Mouse (Mus musculus) spleen, embryonic (tissue): ENCODE results near the gene Rtca.

Experiments
- CTCF ChIA-PET: fragments of 350-600 bp; sonication (Branson Sonifier 250); formaldehyde crosslinking; loops from one replicate; lab custom pipeline; 2022; lab: Charles Lee

Gene Rtca

DNA sequence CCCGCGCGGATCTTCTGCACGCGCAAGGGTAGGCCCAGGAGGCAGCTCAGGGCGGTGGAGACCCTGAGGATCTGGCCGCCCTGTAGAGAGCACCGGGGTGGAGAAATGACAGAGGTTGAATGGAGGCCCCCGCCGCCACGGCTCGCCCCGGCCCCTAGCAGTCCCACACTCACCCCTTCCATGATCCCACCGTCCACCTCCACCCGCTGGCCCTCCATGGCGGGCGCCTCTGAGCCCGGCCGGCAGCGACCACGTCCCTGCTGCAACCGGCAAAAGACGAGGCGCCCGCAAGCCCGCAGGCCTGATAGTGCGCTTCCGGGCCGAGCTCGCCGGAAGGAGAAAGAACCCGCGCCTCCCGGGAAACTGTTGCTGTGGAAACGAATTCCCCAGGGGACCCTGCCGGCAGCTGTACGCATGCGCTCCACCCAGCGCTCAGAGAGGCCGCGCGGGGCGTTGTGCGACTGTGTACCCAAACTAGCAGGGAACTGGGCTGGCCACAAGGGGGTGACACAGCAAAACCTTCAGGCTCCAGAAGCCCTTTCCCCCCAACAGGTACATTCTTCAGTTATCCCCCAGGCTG is at the start of gene Rtca:
Rtca (minus strand) TSS at position 437 of the 580 bp plus-strand sequence.
- CTCF ChIA-PET: no interaction called here

DNA sequence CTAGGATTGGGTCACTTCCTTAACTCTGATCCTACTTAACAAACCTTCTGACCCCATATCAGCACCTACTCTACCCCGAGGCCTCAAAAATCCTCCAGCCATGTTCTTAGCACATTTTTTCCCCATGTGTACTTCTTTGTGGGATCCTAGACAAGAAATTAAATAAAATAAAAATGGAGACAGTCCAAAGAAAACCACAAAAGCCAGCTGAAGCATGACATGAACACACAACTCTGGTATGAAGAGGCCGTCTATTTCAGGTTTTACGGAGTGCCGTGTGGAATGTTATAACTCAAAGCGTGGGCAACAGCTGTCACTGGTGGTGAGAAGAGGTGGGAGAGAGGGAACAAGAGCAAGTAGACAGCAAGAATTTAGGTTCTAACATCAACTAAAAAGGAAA is 43.4 kb upstream of the Rtca start:
- CTCF ChIA-PET: no interaction called here

DNA sequence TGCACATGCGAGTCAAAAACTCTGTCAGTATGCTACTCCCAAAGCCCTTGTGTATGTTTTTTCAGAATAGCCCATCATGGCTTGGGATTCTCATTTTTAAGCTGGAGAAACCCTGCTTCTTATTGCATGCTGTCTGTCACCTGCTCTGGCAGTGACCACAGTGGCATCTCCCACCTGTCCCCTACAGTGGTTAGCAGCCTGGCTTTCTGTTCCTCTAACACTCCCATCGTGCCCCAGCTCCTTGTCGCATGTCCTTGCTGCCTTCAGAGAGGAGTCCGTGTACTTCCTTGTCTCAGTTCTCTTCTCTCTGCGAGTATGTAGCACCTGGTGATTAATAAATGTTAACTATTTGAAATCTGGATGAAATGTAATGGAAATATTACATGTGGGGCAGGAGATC is 39.4 kb upstream of the Rtca start:
- CTCF ChIA-PET: no interaction called here

DNA sequence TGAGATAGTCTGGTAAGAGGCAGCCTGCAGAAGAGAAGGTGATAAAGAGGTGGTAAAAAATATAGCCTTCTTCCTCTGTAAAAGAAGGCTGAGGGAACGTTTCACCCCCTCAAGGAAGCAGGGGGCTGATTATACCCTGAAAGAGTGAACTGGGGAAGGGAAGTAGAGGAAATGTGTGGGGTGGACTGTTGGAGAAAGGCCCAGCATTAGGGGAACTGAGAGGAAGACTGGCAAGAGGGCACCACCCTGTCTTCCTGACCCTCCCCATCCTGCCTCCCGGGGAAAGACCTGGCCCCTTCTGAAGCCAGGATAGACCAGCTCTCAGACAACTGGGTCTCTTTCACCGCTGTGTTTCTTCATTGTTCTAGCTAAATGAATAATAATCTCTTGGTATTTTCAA is 34.5 kb upstream of the Rtca start:
- CTCF ChIA-PET: interaction anchor here (0.6 kb wide), 1 partner anchor 49 kb away, joined by 5 read pairs; no protein-coding TSS in a partner anchor

DNA sequence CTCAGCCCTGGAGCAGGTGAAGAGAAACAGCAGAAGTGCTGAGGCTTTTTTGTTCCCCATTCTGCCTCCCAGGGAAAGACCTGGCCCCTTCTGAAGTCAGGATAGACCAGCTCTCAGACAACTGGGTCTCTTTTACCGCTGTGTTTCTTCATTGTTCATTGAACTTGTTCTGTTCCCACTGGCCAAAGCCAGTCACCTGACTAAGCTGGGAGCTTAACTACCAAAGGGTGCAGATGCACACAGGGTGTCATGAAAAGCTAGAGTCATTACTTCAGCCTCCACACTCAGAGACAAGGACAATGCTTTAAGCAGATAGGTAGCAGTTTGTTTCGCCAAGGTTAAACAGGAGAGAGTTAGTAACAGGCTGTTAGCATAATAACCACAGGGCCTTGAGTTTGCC is 34.1 kb upstream of the Rtca start:
- CTCF ChIA-PET: interaction anchor here (0.6 kb wide), 1 partner anchor 49 kb away, joined by 5 read pairs; no protein-coding TSS in a partner anchor

DNA sequence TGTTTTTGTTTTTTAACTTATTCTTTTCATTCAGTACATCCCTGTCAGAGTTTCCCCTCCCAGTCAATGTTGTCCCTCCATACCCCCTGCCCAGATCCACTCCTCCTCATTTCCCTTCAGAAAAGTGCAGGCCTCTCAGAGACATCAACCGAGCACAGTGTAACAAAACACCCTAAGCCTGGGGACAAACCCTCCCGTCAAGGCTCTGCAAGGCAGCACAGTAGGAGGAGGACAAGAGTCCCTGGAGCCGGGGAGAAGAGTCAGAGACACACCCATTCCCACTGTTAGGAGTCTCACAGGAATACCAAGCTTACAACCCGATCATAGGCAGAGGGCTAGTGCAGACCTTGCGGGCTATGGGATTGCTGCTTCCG is 29.2 kb upstream of the Rtca start:
- CTCF ChIA-PET: interaction anchor here (0.6 kb wide), 1 partner anchor 204 kb away, joined by 4 read pairs; no protein-coding TSS in a partner anchor

DNA sequence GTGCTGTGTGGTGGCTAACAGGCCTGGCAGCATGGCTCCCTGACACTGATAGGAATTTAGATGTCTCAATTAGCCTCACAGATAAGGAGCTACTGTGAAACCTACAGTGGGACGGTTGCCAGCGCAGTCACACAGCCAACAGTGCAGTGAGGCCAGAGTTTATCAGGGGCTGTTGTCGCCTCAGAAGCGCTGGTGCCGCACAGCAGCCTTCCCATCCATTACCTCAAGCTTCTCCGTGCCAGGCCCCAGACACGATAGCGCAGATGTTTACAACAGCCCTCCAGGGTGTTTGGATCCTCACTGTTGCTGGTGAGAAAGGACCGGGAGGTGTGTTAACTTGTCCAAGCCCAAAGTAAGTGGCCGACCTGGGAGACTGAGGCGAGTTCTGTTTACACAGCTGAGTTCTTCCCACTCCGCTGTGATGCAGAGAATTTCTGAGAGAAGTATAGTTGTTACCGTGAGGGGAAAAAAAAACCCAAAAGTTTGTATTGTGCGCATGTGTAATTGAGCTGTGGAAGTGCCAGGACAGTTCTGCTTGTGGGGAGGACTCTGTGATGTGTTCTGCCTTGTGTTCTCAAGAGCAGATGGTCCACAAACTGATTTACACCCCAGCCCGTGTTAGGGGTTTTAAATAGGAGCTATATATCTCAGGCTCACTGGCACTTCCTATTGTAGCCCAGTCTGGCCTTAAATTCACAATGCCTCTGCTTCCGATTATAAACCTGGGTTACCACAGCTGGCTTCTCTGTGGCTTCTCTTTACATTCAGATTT is 28.6 kb upstream of the Rtca start:
- CTCF ChIA-PET: interaction anchor here (0.6 kb wide), 2 partner anchors 186 to 203 kb away, joined by 4 to 14 read pairs; no protein-coding TSS in a partner anchor

DNA sequence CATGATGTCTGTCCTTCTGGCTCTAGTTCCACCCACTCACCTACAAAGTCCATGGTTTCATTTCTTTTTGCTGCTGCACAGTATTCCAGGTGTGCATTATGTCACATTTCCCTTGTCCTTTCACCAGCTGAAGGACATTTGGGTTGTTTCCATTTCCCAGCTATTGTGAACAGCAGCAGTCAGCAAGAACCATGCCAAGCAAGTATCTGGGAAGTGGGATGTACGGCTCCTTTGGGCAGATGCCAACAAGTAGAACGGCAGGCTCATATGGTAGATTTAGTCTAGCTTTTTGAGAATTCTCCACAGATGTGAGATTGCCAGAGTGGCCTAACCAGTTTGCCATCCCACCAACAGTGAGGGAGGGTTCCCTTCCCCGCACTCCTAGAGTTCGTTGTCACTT is 22.8 kb upstream of the Rtca start:
- CTCF ChIA-PET: no interaction called here

DNA sequence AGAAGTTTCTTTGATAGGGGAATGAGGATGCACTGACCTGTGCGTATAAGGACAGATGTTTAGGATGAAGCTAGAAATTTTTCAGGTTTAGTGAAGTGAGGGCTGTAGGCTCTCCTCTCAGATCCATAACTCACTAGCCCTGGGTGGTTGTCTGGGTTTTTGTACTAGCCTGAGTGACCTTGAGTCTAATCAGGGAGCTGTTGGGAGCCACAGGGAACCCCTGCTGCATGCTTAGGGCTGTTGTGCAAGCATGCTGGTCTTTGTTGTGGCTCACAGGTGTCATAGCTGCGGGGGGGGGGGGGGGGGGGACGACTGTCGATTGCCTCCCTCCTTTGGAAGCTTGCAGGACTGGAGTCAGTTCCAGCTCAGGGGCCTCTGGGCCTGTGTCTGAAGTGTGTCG is 21.7 kb upstream of the Rtca start:
- CTCF ChIA-PET: no interaction called here

DNA sequence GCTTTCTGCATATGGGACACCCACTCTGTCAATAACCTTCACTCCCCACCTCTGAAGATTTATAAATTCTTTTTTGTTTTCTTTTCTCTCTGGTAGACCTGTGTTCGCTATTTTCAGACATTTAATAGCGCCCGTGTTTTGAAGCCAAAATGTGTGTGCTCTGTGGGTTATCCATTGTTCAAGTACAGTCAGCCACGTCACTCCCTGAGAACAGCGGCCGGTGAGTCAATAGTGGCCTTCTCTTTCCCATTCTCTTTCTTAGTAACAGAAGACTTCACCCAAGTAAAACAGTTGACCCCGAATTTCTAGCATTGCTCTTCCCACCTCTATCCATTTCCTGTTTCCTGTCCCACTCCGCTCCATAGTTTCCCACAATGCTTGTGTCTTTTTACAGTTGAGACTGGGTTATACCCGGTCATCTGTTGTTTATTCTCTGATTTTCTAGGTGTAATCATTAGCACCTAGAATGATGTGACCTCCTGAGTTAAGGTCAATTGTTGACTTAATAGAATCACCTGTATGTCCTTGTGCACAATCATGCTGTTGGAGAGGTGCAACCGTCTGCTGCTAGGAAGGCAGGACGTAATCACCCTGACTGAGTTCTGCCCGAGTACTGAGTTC is 12.2 kb upstream of the Rtca start:
- CTCF ChIA-PET: no interaction called here

DNA sequence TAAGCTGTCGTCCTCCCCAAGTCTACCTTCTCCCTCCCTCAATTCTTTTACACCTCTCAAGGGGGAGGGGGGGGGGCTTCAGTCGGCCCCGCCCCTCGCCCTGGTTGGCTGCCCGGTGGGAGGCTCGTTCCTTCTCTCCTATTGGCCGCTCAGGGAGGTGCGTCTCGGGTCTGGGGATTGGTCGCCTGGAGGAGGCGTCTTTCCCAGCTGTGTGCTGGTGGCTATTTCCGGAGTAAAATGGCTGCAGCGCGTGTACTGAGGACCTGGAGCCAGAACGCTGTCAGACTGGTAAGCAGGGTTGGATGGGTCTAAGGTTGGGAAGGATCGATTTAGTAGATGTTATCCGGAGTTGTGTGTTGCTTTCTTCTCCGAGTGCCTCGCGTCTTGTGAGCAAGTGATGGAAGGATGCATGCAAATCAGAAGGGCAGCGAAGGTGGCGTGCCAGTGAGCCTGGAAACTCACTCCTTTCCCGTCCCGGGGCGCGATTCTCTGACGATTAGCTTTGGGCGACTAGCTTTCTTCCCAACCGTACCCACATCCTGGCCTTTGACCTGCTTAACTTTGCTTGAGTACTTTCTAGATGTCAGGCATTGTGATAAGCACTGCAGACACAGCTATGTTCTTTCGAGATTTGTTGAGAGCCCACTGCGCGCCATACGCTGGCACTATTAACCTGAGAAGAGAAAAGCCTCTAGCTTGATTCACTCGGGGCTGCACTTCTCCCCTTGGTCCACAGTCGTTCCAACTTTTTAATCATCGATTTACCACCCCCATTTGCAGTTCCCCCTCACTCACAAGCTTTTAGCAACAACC is 5.1 kb upstream of the Rtca start, which contains the start of gene Dbt:
Dbt (plus strand) TSS at position 167 of the 813 bp plus-strand sequence.
- CTCF ChIA-PET: interaction anchor here (0.6 kb wide), 1 partner anchor 21 kb away, joined by 3 read pairs; no protein-coding TSS in a partner anchor

DNA sequence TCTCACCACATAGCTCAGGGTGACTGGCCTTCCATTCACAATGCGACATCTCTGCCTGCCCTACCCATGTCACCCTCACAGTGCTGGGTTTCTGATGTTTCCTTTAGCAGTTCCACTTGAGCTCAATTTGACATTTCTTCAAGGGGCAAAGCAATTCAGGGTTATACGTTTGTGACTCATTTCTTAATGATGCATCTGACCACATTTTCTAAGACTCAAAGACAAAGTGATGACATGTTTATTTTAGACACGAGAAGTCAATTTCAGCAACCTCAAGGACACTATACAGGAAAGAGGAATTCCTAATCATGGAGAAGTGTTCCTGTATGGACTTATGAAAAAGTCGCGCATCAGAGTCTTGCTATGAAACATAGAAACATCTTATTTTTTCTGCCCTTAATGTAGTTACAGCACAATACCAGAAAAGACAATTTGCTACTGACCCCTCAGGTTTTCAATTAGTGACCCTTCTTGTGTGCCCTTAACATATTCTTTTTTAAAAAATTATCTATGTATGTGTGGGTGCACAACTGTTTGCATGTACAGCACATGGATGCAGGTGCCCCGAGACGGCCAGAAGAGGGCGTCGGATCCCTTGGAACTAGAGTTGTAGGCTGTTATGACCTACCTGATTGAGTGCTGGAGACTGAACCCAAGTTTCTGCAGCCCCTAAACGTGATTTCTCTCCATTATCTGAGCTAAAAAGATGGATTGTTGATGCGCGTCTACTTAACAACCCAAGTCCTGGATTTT is 4.3 kb upstream of the Rtca start:
- CTCF ChIA-PET: interaction anchor here (0.6 to 0.7 kb wide), 2 partner anchors 102 to 217 kb away, joined by 3 to 5 read pairs; no protein-coding TSS in a partner anchor

DNA sequence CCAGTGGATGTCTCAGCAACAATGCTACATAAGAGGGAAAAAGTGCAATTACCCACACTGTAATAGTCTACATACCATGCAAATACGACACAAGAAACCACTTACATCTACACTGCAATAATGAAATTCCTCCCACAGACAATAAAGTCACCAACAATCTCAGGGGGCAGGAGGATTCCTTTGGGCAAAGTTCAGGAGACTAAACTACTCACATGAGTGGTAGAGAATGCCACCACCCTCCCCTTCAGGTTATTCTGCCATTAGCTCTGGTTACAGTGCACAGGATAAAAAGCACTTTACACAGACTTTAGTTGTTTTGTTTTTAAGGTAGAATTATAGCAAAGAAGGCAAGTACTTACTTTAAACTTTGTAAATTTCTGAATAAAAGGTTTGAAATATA is 12.3 kb downstream of the Rtca start:
- CTCF ChIA-PET: no interaction called here

DNA sequence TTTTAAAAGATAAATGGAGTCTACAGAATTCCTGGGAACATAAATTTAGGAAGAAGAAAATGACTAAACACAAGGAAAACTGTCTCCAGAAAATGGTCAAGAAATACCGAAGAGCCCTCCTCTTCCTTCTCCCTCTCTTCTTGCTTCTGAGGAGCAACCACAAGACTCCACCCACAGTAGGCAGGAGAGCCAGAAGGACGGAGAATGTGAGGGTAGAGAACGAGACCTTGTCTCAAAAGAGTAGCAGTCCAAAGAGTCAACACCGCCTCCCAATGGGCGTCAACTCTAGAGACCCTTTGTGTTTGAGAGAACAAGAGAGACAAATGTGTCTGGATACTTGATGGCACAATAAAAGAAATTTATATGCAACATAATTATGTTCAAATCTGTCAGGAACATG is 14.3 kb downstream of the Rtca start:
- CTCF ChIA-PET: interaction anchor here (0.7 kb wide), 1 partner anchor 49 kb away, joined by 5 read pairs; no protein-coding TSS in a partner anchor

DNA sequence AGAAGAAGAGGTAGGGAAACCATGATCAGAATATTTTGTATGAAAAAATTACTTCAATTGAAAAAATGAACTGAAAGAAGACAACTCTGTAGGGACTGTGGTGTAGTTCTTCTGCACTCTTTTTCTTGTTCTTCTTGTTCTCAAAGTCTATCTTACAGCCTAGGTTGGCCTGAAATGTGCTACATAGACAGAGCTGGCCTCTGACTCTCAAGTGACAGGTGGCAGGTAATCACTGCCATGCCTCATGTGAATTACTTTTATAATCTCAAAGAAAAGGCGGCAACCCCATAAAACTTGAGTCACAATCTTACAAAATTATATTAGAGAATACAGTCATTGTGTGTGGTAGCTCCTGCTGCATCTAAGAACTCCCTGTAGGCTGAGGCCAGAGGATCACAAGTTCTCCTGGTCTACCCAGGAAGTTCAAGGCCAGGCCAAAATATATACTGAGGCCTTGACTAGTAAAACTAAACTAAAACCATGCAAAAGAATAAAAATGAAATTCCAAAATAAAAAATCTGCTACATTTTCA is 16.0 kb downstream of the Rtca start:
- CTCF ChIA-PET: no interaction called here

DNA sequence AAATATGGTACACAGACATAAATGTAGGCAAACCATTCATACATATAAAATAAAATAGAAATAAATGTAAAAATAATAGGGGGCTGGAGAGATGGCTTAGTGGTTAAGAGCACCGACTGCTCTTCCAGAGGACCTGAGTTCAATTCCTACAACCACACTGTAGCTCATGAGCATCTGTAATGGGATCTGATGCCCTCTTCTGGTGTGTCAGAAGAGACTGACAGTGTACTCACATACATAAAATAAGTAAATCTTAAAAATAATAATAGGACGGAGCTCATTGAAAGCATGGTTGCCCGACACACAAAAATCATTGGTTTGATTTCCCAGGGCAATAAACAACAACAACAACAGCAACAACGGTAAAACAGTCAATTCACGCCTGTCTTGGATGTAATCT is 17.1 kb downstream of the Rtca start:
- CTCF ChIA-PET: no interaction called here

DNA sequence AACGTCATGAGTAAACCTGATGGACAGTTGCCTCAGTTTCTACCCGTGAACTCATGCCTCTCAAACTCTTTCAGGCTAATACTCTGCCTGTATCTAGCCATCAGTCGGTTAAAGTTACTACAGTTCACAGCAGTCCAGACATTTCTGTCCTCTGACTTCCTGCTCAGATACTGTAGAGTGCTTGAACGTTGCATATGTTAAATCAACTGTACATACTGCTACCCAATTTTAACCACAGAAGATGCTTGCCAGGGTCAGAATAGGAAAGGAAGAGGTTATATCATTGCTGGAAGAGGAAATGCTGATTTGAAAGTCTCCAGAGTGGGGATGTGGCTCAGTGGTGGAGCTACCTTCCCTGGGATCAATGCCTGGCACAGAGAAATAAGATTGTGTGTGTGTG is 24.7 kb downstream of the Rtca start:
- CTCF ChIA-PET: interaction anchor here (0.6 kb wide), 1 partner anchor 10 kb away, joined by 3 read pairs; no protein-coding TSS in a partner anchor

DNA sequence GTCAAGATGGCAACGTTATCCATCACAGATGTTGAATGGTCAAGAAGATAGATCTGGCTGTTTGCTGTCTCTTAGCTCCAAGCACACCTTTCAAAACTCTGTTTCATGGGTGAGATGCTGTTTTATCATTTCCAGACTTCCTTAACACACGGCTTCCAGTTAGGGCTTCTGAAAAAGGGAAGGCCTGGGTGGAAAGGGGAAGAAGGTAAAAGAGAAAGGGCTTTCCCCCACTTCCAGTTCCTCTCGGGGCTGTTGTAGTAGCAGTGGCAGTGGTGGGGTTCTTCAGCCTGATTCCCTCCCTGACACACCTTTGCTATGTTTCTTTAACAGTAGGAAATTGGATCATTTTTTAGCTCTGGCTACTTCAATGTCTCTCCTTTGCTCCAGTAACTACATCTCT is 25.3 kb downstream of the Rtca start:
- CTCF ChIA-PET: interaction anchor here (0.6 kb wide), 1 partner anchor 10 kb away, joined by 3 read pairs; no protein-coding TSS in a partner anchor

DNA sequence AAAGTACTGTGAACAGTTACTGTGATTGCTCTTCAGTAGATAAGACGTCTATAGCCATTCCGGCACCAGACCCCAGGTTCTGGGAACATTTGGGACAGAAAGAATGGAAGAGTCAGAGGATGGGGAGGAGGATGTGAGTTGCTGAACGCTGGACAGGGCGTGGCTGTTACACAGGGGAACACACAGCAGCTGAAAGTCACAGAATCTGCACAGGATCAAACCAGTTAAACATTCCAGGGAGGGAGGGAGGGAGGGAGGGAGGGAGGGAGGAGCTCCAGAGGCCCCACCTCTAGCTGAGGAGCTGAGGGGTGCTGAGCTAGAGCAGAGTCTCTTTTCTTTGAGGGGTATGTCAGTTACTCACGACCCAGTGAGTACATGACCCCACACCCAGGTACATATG is 27.1 kb downstream of the Rtca start:
- CTCF ChIA-PET: no interaction called here

DNA sequence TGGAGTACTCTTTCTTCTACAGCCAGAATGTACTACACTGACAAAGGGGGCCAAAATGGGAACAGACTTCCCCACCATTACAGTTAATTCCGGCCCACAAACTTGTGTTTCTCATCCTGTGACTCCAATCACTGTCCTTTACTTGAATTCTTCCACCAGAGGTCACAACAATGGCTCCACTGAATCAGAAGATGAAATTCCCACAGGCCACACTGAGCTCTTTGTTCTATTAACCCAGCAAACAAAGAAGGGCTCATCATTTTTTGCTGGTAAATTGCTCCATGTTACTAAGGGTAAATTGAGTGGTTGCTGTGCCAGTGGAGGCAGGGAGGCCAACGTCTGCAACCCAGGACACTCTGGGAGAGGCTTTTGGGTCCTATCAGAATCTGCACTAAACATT is 27.9 kb downstream of the Rtca start:
- CTCF ChIA-PET: no interaction called here
